Mouse (Mus musculus) ES-E14 (cell line): ENCODE data around the gene Klk14. TPM values are rescaled to one million over a fixed set of nuclear protein-coding genes. Genes with fewer than 3 reads are reported as not detected.

Experiments used
- DNase-seq: peaks from one replicate; pipeline ENCODE4 v3.0.0-alpha.2; 2013; ENCODE audit warnings: low read depth, low spot score
- H3K27ac ChIP-seq: 2 replicates; pipeline ENCODE4 v1.5.1; 2012; ENCODE audit warnings: low read depth, mild to moderate bottlenecking, low read length, moderate library complexity, mixed read lengths; ENCODE audit not compliant: poor library complexity, insufficient read depth, severe bottlenecking
- H3K36me3 ChIP-seq: 2 replicates; pipeline ENCODE4 v1.6.1; 2012; ENCODE audit warnings: mild to moderate bottlenecking, low read length, moderate library complexity, mixed read lengths; ENCODE audit not compliant: control insufficient read depth, poor library complexity, insufficient read depth, severe bottlenecking
- H3K4me1 ChIP-seq, 2 experiments: fragments of 150-350 bp in 1 of 2; sonication (generic) in 1 of 2; 2 replicates each; pipeline ENCODE4 v1.6.1; 2012; ENCODE audit warnings: low read length in 2 of 2, mild to moderate bottlenecking in 1 of 2, mixed read lengths in 1 of 2; ENCODE audit not compliant: control insufficient read depth in 2 of 2, insufficient read depth in 2 of 2, poor library complexity in 1 of 2
- H3K4me3 ChIP-seq, 2 experiments: fragments of 150-350 bp in 1 of 2; sonication (generic) in 1 of 2; 2 replicates each; pipeline ENCODE4 v1.5.1; 2012; ENCODE audit warnings: low read length in 2 of 2, low read depth in 1 of 2, mild to moderate bottlenecking in 1 of 2, mixed read lengths in 1 of 2; ENCODE audit not compliant: insufficient read depth in 1 of 2, poor library complexity in 1 of 2, severe bottlenecking in 1 of 2
- H3K9ac ChIP-seq: 2 replicates; pipeline ENCODE4 v1.6.1; 2012; ENCODE audit warnings: low read depth, mild to moderate bottlenecking, low read length, mixed read lengths; ENCODE audit not compliant: poor library complexity, insufficient read depth, severe bottlenecking
- H3K9me3 ChIP-seq: fragments of 150-350 bp; sonication (generic); 2 replicates; pipeline ENCODE4 v1.6.1; 2012; ENCODE audit warnings: low read depth, mild to moderate bottlenecking, low read length; ENCODE audit not compliant: control insufficient read depth, insufficient read depth
- CHD2 ChIP-seq: IDR thresholded peaks from 2 replicates; pipeline ENCODE4 v1.6.1; 2014; ENCODE audit warnings: mild to moderate bottlenecking, low read depth, low read length, inconsistent platforms
- HCFC1 ChIP-seq: IDR thresholded peaks from 2 replicates; pipeline ENCODE4 v1.6.1; 2012; ENCODE audit warnings: low read length, inconsistent platforms, borderline replicate concordance; ENCODE audit not compliant: insufficient read depth
- MAFK ChIP-seq: IDR thresholded peaks from 2 replicates; pipeline ENCODE4 v1.6.1; 2014; ENCODE audit warnings: mild to moderate bottlenecking, low read depth, low read length, inconsistent platforms; ENCODE audit not compliant: insufficient read depth
- ZC3H11A ChIP-seq: IDR thresholded peaks from 2 replicates; pipeline ENCODE4 v1.6.1; 2012; ENCODE audit warnings: low read depth, mild to moderate bottlenecking, inconsistent platforms, low read length, borderline replicate concordance
- ZNF384 ChIP-seq: IDR thresholded peaks from 2 replicates; pipeline ENCODE4 v1.6.1; 2012; ENCODE audit warnings: low read depth, low read length, inconsistent platforms
- in situ Hi-C, 2 experiments: fragments of 600-800 bp; cut with MboI; formaldehyde crosslinking; loops; one replicate each; pipeline ENCODE4 v1.15.1; 2025; ENCODE audit warnings: low sequenced_read_pairs in 2 of 2, inconsistent platforms in 1 of 2; ENCODE audit not compliant: unreplicated experiment in 2 of 2
- total RNA-seq: library from RNA; depleted of rRNA; stranded (reverse); fragments of 300-350 nt; gene quantifications from 2 replicates; pipeline ENCODE4 v1.2.3, GENCODE M21; 2012; rRNA removed

The Klk14 gene
- total RNA-seq, result 0.18 TPM in 1 of 2 replicates, not detected in the other

DNA sequence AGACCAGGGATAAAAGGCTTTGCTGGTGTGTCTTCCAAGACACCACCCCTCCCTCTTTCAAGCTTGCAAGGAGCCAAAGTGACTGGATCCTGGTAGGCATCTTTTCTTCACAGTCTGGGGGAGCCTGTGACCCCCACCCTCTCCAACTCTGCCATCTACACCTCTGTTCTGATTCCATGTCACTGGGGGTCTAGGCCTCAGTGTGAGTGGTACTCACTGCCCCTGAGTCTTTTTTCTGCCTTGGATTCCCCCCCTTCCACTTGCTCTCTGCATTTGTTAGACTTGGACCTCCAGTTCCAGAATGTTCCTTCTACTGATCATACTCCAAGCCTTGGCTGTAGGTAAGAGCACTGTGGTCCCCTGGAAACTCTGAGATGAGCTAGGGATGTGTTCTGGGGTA, at the start of gene Klk14:
Gene Klk14 (plus strand): TSS at position 301 of the 400 bp plus-strand sequence.
- TF ChIP-seq HCFC1 (no peak), MAFK (no peak), CHD2 (no peak), ZC3H11A (no peak), ZNF384 (no peak)
- Histone ChIP-seq H3K9me3 (no peaks in the 10 kb centered on the region), H3K4me3 (no peak within 1 kb of the TSS), H3K36me3 (no peaks in the 10 kb centered on the region), H3K9ac (no peak within 1 kb of the TSS), H3K4me1 (no peaks in the 10 kb centered on the region; a peak in 1 of 4 replicates), H3K27ac (no peak within 1 kb of the TSS)
- in situ Hi-C loops, result loop anchor here (25.0 kb wide), 1 partner anchor 197 kb away; the partner anchor contains the start of gene Klk4 (in 2 of the 2)
- no peak for DNase-seq

DNA sequence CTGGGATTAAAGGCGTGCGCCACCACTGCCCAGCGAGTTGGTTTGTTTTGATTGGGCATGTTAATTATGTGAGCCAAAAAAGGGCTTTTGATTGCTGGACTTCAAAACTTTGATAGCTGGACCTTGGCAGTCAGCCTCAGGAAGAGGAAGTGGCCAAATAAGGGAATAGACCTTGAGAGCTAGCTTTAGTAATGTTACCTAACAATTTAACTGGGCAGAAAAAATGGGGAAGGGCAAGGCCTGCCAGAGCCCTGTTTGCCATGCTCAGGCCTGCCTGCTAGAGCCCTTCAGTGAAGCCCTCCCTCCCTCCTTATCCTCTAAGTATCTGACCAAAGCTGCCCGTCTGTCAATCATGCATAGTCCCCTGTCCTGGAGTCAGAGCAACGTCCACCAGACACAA, 47.6 kb upstream of the Klk14 start:
- in situ Hi-C loops, result no loop called here
- Histone ChIP-seq H3K4me1 (no peaks in the 10 kb centered on the region; a peak in 1 of 4 replicates), H3K36me3 (no peaks in the 10 kb centered on the region), H3K4me3 (no peak overlapping the region), H3K9me3 (no peaks in the 10 kb centered on the region), H3K9ac (no peak overlapping the region), H3K27ac (no peak overlapping the region)
- no peak for DNase-seq
- TF ChIP-seq ZNF384 (no peak), HCFC1 (no peak), MAFK (no peak), ZC3H11A (no peak), CHD2 (no peak)

DNA sequence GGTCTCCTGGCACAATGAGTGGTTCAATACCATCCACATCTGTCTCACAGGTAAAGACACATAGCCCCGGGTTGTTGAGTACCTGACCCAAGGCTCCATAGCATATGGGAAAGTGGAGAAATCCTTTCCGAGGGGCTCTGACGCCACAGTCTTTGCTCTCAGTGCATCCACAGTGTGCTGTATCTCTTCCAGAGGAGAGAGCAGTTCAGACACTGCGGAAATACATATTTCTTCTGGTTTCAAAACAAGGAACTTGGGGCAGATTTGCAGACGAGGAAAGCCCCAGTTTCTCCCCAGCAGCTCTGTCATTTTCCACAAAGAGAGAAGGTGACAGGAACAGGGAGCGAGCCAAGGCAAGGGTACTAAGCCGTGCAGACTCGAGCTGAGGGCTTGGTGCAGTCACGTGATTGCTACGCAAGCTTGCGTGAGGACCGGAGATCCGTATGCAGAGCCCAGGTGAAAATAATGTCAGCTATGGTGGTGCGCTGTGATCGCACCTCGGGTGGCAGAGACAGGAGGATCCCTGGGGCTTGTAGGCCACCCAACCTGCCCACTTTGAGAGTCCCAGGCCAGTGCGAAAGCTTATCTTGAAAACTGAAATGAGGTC, 47.1 kb upstream of the Klk14 start:
- no peak overlapping the region; the same call in 1 of the 2 replicates for H3K9ac ChIP-seq
- no peak overlapping the region for H3K4me3 ChIP-seq
- no peaks in the 10 kb centered on the region; a peak in 1 of 4 replicates for H3K4me1 ChIP-seq
- no peak for DNase-seq
- no peaks in the 10 kb centered on the region for H3K9me3 ChIP-seq
- no peaks in the 10 kb centered on the region for H3K36me3 ChIP-seq
- in situ Hi-C loops, result no loop called here
- H3K27ac ChIP-seq, result no peak overlapping the region
- TF ChIP-seq CHD2, result no peak
- TF ChIP-seq MAFK, result no peak
- no peak for TF ChIP-seq ZC3H11A
- no peak for TF ChIP-seq ZNF384
- no peak for TF ChIP-seq HCFC1

DNA sequence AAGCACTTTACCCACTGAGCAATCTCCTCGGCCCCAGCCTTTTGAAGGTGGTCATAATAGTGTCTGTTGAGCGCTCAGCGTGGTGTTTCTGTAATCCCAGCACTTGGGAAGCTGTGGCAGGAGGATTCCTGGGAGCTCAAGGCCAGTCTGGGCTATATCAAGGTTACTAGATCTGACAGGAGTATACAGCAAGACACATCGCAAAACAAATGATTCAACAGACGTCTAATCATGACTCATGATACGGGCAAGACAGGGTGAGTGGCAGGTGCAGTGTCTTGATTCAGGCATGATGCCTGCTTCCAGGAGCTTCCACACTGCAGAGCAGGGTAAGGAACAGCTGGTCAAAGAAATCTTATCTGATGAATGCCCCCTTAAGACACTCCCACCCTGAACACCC, 37.5 kb upstream of the Klk14 start:
- H3K4me3 ChIP-seq, result no peak overlapping the region
- no peaks in the 10 kb centered on the region for H3K9me3 ChIP-seq
- TF ChIP-seq CHD2, result no peak
- TF ChIP-seq ZNF384, result no peak
- no peak for TF ChIP-seq HCFC1
- TF ChIP-seq ZC3H11A, result no peak
- no peak for TF ChIP-seq MAFK
- in situ Hi-C loops, result no loop called here
- H3K36me3 ChIP-seq, result no peaks in the 10 kb centered on the region
- no peak overlapping the region for H3K9ac ChIP-seq
- H3K4me1 ChIP-seq, result no peaks in the 10 kb centered on the region
- no peak overlapping the region for H3K27ac ChIP-seq
- no peak for DNase-seq

DNA sequence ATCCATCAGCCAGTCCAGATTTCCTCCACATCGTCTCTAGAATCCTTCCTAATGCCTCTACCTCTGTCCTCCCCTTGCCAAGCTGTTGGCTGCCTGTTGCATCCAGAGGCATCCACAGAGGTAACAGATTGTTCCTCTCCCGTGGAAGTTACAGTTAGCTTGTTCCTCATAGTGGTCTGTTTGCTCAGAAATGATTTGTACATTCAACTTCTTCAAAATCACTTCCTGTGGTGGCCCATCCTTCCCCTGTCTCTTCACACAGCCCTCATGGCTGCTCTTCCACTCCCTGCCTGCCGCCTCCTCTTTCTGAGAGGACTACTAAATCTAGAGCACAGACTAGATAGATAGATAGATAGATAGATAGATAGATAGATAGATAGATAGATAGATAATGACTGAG, 35.7 kb upstream of the Klk14 start:
- Histone ChIP-seq H3K4me1 (no peaks in the 10 kb centered on the region), H3K4me3 (no peak overlapping the region), H3K36me3 (no peaks in the 10 kb centered on the region), H3K9ac (no peak overlapping the region), H3K27ac (no peak overlapping the region), H3K9me3 (no peaks in the 10 kb centered on the region)
- no peak for TF ChIP-seq CHD2
- TF ChIP-seq ZC3H11A, result no peak
- no peak for TF ChIP-seq MAFK
- no peak for TF ChIP-seq HCFC1
- TF ChIP-seq ZNF384, result no peak
- in situ Hi-C loops, result no loop called here
- no peak for DNase-seq
